Mouse (Mus musculus) macrophage (primary cell): ENCODE results near the gene Tep1. TPM values are rescaled to one million over a fixed set of nuclear protein-coding genes. Genes with fewer than 3 reads are reported as not detected.

Source experiments
- H3K27ac ChIP-seq: fragments of 350-480 bp; formaldehyde crosslinking; 2 replicates; pipeline ENCODE4 v1.9.0; 2021
- H3K36me3 ChIP-seq: fragments of 350-480 bp; formaldehyde crosslinking; 2 replicates; pipeline ENCODE4 v1.9.0; 2021; ENCODE audit errors: inconsistent target
- H3K4me3 ChIP-seq: fragments of 350-480 bp; formaldehyde crosslinking; 2 replicates; pipeline ENCODE4 v1.9.0; 2021; ENCODE audit errors: inconsistent target
- H3K79me2 ChIP-seq: fragments of 350-480 bp; formaldehyde crosslinking; 2 replicates; pipeline ENCODE4 v1.9.0; 2021; ENCODE audit errors: inconsistent target
- WGBS: methylation state at CpG from one replicate; pipeline ENCODE4 v1.1.7; 2026; ENCODE audit warnings: inconsistent platforms; ENCODE audit not compliant: missing documents; 5-methylcytosine and 5-hydroxymethylcytosine counted together
- polyA plus RNA-seq: library from polyadenylated mRNA; stranded (reverse); fragments of 250-400 nt; gene quantifications from 3 replicates; pipeline ENCODE4 v1.2.4, GENCODE M21; 2018; ENCODE audit warnings: inconsistent platforms

Tep1 gene
- polyA plus RNA-seq, 1 experiment from 2014 or later = 54.3 TPM

GRCm38 (mm10) chr14:50795261-50795935 is 75.0 kb downstream of the Tep1 start:
- H3K4me3 ChIP-seq = no peak overlapping the region
- H3K27ac ChIP-seq = no peak overlapping the region
- H3K36me3 ChIP-seq = no peaks in the 10 kb centered on the region
- H3K79me2 ChIP-seq = no peaks in the 10 kb centered on the region
- WGBS = 97% methylated on average over 24 of the region's 24 CpGs

- 11% methylated on average over 2 of the region's 2 CpGs for WGBS
- Histone ChIP-seq H3K79me2 (peaks cover 21% of the 10 kb centered on the region), H3K4me3 (no peak overlapping the region)
These were observed 82.2 kb downstream of the Tep1 start for GRCm38 (mm10) chr14:50788157-50788556.

GRCm38 (mm10) chr14:50785251-50785637 is 85.1 kb downstream of the Tep1 start, which contains the start of gene Ttc5:
Gene Ttc5 (minus strand): TSS chr14:50785519.
- WGBS = under 1% methylated on average over 21 of the region's 21 CpGs
- Histone ChIP-seq H3K27ac (peak within 1 kb of the TSS; percentile 36), H3K36me3 (peaks cover 14% of the 10 kb centered on the region; the same call in 1 of the 2 replicates), H3K4me3 (peak within 1 kb of the TSS; percentile 77), H3K79me2 (peaks cover 50% of the 10 kb centered on the region)

More at GRCm38 (mm10) chr14:50788157-50788556, 82.2 kb downstream of the Tep1 start:
- no peak overlapping the region for H3K27ac ChIP-seq
- no peaks in the 10 kb centered on the region for H3K36me3 ChIP-seq

- H3K27ac ChIP-seq = peak overlapping the region; percentile 36
- WGBS = 13% methylated on average over 16 of the region's 16 CpGs
- H3K79me2 ChIP-seq = peaks cover 56% of the 10 kb centered on the region
- H3K4me3 ChIP-seq = peak overlapping the region; percentile 77
- H3K36me3 ChIP-seq = peaks cover 14% of the 10 kb centered on the region; the same call in 1 of the 2 replicates
These were observed 85.7 kb downstream of the Tep1 start for GRCm38 (mm10) chr14:50784391-50785250.

- 88% methylated on average over 3 of the region's 3 CpGs for WGBS
These were observed 88.2 kb downstream of the Tep1 start for GRCm38 (mm10) chr14:50782166-50782565.

More at GRCm38 (mm10) chr14:50782166-50782565, 88.2 kb downstream of the Tep1 start:
- Histone ChIP-seq H3K4me3 (no peak overlapping the region), H3K27ac (no peak overlapping the region), H3K36me3 (peaks cover 28% of the 10 kb centered on the region; the same call in 1 of the 2 replicates), H3K79me2 (peaks cover 74% of the 10 kb centered on the region)

Other genes starting within 250 kb of the Tep1 start
- not detected in 3 replicates for gene Olfr745, start 231.2 kb downstream of the Tep1 start, polyA plus RNA-seq
- not detected in 3 replicates for gene Olfr746, start 223.5 kb downstream of the Tep1 start, polyA plus RNA-seq
- gene Olfr747, start 177.4 kb downstream of the Tep1 start, polyA plus RNA-seq = not detected in 3 replicates
- gene Olfr748, start 163.2 kb downstream of the Tep1 start, polyA plus RNA-seq = not detected in 3 replicates
- gene Olfr749, start 125.5 kb downstream of the Tep1 start, polyA plus RNA-seq = not detected in 3 replicates
- 16.4 to 32.4 TPM (median 31.5 TPM) in 3 replicates for gene Ttc5, start 85.0 kb downstream of the Tep1 start, polyA plus RNA-seq
- not detected in 3 replicates for gene Ccnb1ip1, start 62.8 kb downstream of the Tep1 start, polyA plus RNA-seq
- gene Parp2, start 62.7 kb downstream of the Tep1 start, polyA plus RNA-seq = 34.4 to 55.8 TPM (median 53.8 TPM) in 3 replicates
- gene Klhl33, start 26.9 kb upstream of the Tep1 start, polyA plus RNA-seq = 0.10 to 0.34 TPM in 2 of 3 replicates, not detected in the other
- gene Osgep, start 54.3 kb upstream of the Tep1 start, polyA plus RNA-seq = 56.9 to 68.6 TPM (median 67.4 TPM) in 3 replicates
- gene Apex1, start 54.4 kb upstream of the Tep1 start, polyA plus RNA-seq = 33.4 to 83.1 TPM (median 37.9 TPM) in 3 replicates
- gene Pip4p1, start 60.3 kb upstream of the Tep1 start, polyA plus RNA-seq = 52.7 to 128 TPM (median 76.1 TPM) in 3 replicates
- 39.2 to 329 TPM (median 249 TPM) in 3 replicates for gene Pnp, start 60.5 kb upstream of the Tep1 start, polyA plus RNA-seq
- 224 to 377 TPM (median 317 TPM) in 3 replicates for gene Gm49342, start 74.0 kb upstream of the Tep1 start, polyA plus RNA-seq
- 0.75 to 1.5 TPM (median 1.2 TPM) in 3 replicates for gene Pnp2, start 85.4 kb upstream of the Tep1 start, polyA plus RNA-seq
- not detected in 3 replicates for gene Rnase10, start 137.2 kb upstream of the Tep1 start, polyA plus RNA-seq
- not detected in 3 replicates for gene Rnase9, start 171.3 kb upstream of the Tep1 start, polyA plus RNA-seq
- not detected in 3 replicates for gene Rnase11, start 179.6 kb upstream of the Tep1 start, polyA plus RNA-seq
- gene Rnase12, start 187.1 kb upstream of the Tep1 start, polyA plus RNA-seq = not detected in 3 replicates
- gene Olfr750, start 203.9 kb upstream of the Tep1 start, polyA plus RNA-seq = not detected in 3 replicates
- gene Rnase4, start 220.5 kb upstream of the Tep1 start, polyA plus RNA-seq = 71.8 to 173 TPM (median 117 TPM) in 3 replicates
- 15.6 to 41.8 TPM (median 23.3 TPM) in 3 replicates for gene Ang, start 220.6 kb upstream of the Tep1 start, polyA plus RNA-seq
- not detected in 3 replicates for gene Eddm3b, start 243.9 kb upstream of the Tep1 start, polyA plus RNA-seq